Mouse (Mus musculus) stomach, embryonic 14.5 days (tissue): Measurements from ENCODE around the gene Ccl25. TPM values are rescaled to one million over a fixed set of nuclear protein-coding genes. Genes with fewer than 3 reads are reported as not detected.
"Not testable (repeated sequence)": the region's sequence is repeated elsewhere in the genome, so short reads cannot be mapped to it uniquely, and the experiment has no call there.

Source experiments
- ATAC-seq: fragments of 200-750 bp; cut with Nextera tagmentation; 2 replicates; pipeline ENCODE4 v1.8.0; 2017; ENCODE audit warnings: low read depth, moderate TSS enrichment; ENCODE audit not compliant: insufficient number of reproducible peaks, insufficient read depth, low FRiP score
- H3K27ac ChIP-seq: fragments of 300-500 bp; sonication (generic); 2 replicates; pipeline ENCODE4 v1.5.1; 2014; ENCODE audit warnings: mild to moderate bottlenecking, low read length, moderate library complexity, mixed read lengths
- H3K27me3 ChIP-seq: fragments of 300-500 bp; sonication (generic); 2 replicates; pipeline ENCODE4 v1.6.1; 2014; ENCODE audit warnings: low read length, control low read depth, mixed read lengths; ENCODE audit not compliant: control insufficient read depth, insufficient read depth
- H3K36me3 ChIP-seq: fragments of 300-500 bp; sonication (generic); 2 replicates; pipeline ENCODE4 v1.6.1; 2014; ENCODE audit warnings: mild to moderate bottlenecking, control low read depth, low read length, moderate library complexity, mixed read lengths; ENCODE audit not compliant: control insufficient read depth, insufficient read depth
- H3K4me1 ChIP-seq: fragments of 300-500 bp; sonication (generic); 2 replicates; pipeline ENCODE4 v1.6.1; 2014; ENCODE audit warnings: low read length, control low read depth, mixed read lengths; ENCODE audit not compliant: control insufficient read depth, insufficient read depth
- H3K4me2 ChIP-seq: fragments of 300-500 bp; sonication (generic); replicated peaks from 2 replicates; pipeline ENCODE4 v1.6.1; 2014; ENCODE audit warnings: low read depth, low read length, control low read depth
- H3K4me3 ChIP-seq: fragments of 300-500 bp; sonication (generic); 2 replicates; pipeline ENCODE4 v1.5.1; 2014; ENCODE audit warnings: low read depth, low read length, control low read depth
- H3K9ac ChIP-seq: fragments of 300-500 bp; sonication (generic); replicated peaks from 2 replicates; pipeline ENCODE4 v1.6.1; 2014; ENCODE audit warnings: low read depth, mild to moderate bottlenecking, control low read depth, low read length, moderate library complexity, mixed read lengths
- H3K9me3 ChIP-seq: fragments of 300-500 bp; sonication (generic); 2 replicates; pipeline ENCODE4 v1.6.1; 2016; ENCODE audit warnings: low read depth, low read length, control low read depth; ENCODE audit not compliant: control insufficient read depth
- WGBS: fragments of 180-500 bp; shearing (Covaris S2); extraction: QIAGEN DNeasy Blood & Tissue Kit; methylation state at CpG from one replicate; pipeline ENCODE4 v1.1.7; 2014; 5-methylcytosine and 5-hydroxymethylcytosine counted together
- polyA plus RNA-seq: library from polyadenylated mRNA; unstranded; fragments of >200 nt; fragmentation: Nextera tagmentation; extraction: Ambion mirVana; gene quantifications from 2 replicates; pipeline ENCODE4 v1.2.1, GENCODE M21; 2014

The Ccl25 gene
- polyA plus RNA-seq, 1 experiment from 2014 or later = 17.2 TPM

DNA sequence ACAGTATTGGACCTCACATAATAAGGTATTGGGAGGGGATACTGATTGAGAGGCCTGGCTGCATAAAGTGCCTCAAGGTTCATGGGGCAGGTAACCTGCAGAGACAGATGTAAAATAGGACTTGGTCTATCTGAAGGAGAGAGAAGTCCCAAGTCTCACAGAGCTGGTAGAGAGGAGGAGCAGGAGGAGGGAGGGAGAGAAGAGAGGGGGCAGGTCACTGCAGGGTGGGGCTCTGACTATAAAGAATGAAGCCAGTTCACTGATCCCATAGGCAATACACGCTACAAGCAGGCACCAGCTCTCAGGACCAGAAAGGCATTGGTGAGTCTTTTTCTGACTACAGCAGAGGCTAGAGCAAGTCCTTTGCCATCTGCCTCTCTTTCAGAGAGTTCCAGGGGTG is 24.3 kb downstream of the Ccl25 start:
- Histone ChIP-seq H3K27me3 (no peaks in the 10 kb centered on the region), H3K27ac (no peak overlapping the region), H3K4me2 (no peak overlapping the region), H3K4me3 (no peak overlapping the region), H3K4me1 (no peaks in the 10 kb centered on the region), H3K9ac (no peak overlapping the region), H3K9me3 (no peaks in the 10 kb centered on the region), H3K36me3 (no peaks in the 10 kb centered on the region)
- ATAC-seq = no peak
- WGBS = 79% methylated on average over 1 of the region's 1 CpGs

DNA sequence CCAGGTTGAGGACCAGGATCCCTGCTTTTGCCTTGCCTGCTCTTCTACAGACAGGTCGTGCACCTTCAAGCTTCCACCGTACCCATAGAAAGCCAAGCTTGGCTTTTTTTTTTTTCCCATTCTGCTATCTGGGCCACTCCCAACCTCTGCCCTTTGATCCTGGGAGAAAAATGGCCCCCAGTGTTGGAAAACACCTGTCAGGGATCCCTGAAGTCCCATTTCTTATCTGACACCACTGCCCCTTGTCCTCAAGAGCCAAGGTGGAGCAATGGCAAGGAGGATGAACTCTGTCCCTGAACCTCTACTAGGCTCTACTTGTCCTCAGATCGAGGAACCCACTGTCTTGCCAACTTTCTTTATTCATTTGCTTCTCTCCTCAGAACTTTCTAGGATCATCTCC is 25.6 kb downstream of the Ccl25 start:
- no peaks in the 10 kb centered on the region for H3K36me3 ChIP-seq
- WGBS = 83% methylated on average over 3 of the region's 3 CpGs
- ATAC-seq = no peak

DNA sequence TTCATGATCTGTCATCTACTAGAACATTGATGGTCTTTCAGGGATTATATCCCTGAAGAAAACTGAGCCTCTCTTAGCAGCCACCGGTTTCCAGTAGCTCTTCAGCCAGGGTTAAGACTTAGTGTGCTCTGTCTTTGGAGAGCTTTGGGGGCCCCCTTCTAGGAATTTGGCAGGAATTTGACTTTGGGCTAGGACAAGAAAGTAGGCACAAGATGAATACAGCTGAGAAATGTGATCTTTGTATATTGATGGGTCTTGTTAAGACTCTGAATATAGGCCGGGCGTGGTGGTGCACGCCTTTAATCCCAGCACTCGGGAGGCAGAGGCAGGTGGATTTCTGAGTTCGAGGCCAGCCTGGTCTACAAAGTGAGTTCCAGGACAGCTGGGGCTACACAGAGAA is 27.6 kb downstream of the Ccl25 start:
- not testable (repeated sequence) for H3K4me2 ChIP-seq, H3K4me1 ChIP-seq, H3K36me3 ChIP-seq, H3K27ac ChIP-seq, H3K27me3 ChIP-seq, H3K9ac ChIP-seq, H3K4me3 ChIP-seq, H3K9me3 ChIP-seq, ATAC-seq
- WGBS = 95% methylated on average over 6 of the region's 6 CpGs

More for the DNA sequence above, 25.6 kb downstream of the Ccl25 start:
- Histone ChIP-seq H3K4me3 (no peak overlapping the region), H3K27ac (no peak overlapping the region), H3K9ac (no peak overlapping the region), H3K4me1 (no peaks in the 10 kb centered on the region), H3K27me3 (no peaks in the 10 kb centered on the region), H3K4me2 (no peak overlapping the region), H3K9me3 (no peaks in the 10 kb centered on the region)

DNA sequence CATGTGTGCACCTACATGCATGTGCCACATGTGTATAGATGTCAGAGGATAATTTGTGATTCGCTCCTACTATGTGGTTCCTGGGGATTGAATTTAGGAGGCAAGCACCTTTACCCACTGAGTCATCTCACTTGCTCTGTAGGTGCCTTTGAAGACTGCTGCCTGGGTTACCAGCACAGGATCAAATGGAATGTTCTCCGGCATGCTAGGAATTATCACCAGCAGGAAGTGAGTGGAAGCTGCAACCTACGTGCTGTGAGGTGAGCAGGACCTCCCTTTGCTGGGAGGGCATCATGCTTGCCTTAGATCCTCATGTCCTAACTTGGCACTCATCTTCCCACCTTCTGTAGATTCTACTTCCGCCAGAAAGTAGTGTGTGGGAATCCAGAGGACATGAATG is 28.7 kb downstream of the Ccl25 start:
- Histone ChIP-seq H3K4me1 (no peaks in the 10 kb centered on the region), H3K9ac (no peak overlapping the region), H3K36me3 (no peaks in the 10 kb centered on the region), H3K27ac (no peak overlapping the region), H3K9me3 (no peaks in the 10 kb centered on the region), H3K4me3 (no peak overlapping the region), H3K27me3 (no peaks in the 10 kb centered on the region), H3K4me2 (no peak overlapping the region)
- no peak for ATAC-seq
- WGBS = 85% methylated on average over 4 of the region's 4 CpGs

DNA sequence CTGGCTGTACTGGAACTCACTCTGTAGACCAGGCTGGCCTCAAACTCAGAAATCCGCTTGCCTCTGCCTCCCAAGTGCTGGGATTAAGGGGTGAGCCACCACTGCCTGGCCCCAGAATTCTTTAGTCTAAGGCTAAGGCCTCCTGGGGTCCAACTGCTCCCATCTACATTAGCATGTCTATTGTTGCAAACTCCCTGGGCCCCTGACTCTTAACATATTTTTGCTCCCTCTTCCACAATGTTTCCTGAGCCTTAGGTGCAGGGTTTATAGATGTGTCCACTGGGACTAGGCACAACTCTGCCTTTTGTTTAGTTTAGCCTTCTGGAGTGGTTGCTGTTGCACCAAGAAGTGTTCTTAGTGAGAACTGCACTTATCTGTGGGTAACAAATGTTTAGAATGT is 29.5 kb downstream of the Ccl25 start:
- ATAC-seq = no peak
- H3K4me1 ChIP-seq = no peaks in the 10 kb centered on the region
- WGBS = 76% methylated on average over 1 of the region's 1 CpGs

DNA sequence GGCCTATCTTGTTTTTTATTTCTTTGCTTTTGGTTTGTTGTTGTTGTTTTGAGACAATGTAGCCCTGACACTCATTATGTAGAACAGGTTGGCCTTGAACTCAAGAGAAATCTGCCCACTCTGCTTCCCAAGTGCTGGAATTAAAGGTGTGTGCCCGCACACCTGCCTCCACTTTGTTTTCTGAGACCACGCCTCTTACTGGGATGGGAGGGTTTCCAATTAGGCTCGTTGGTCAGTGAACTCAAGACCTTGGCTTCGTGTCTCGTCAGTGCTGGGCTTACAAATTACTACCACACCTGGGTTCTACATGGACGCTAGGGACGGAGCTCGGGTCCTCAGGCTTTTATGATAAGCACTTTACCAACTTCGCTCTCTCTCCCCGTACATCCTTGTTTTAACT is 30.4 kb downstream of the Ccl25 start:
- no peaks in the 10 kb centered on the region for H3K9me3 ChIP-seq
- WGBS = 87% methylated on average over 10 of the region's 10 CpGs
- no peaks in the 10 kb centered on the region for H3K27me3 ChIP-seq
- H3K36me3 ChIP-seq = no peaks in the 10 kb centered on the region
- no peak overlapping the region for H3K4me3 ChIP-seq
- H3K4me1 ChIP-seq = no peaks in the 10 kb centered on the region
- no peak overlapping the region for H3K4me2 ChIP-seq
- H3K27ac ChIP-seq = no peak overlapping the region
- H3K9ac ChIP-seq = no peak overlapping the region
- ATAC-seq = no peak

More for the DNA sequence above, 29.5 kb downstream of the Ccl25 start:
- Histone ChIP-seq H3K9me3 (no peaks in the 10 kb centered on the region), H3K4me2 (no peak overlapping the region), H3K36me3 (no peaks in the 10 kb centered on the region), H3K27ac (no peak overlapping the region), H3K27me3 (no peaks in the 10 kb centered on the region), H3K4me3 (no peak overlapping the region), H3K9ac (no peak overlapping the region)

DNA sequence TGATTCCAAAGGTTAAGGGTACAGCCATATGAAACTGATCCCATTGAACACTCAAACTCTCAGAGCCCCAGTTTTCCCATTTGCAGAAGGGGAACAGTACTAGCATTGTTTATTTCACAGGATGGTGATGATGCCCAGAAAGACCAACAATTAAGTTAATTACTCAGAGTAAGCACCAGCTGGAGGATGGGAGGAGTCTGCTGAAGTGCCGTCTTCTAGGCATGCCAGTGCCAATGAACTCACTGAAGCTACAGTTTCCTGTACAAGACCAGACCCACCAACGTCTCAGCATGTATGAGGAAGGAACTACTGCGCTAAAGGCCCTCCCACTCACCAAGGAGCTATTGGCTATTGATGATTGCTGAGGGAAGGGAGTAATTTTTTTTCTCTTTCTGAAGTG is 34.4 kb downstream of the Ccl25 start:
- Histone ChIP-seq H3K36me3 (no peaks in the 10 kb centered on the region), H3K27ac (no peak overlapping the region), H3K4me1 (no peaks in the 10 kb centered on the region), H3K27me3 (no peaks in the 10 kb centered on the region), H3K9ac (no peak overlapping the region), H3K9me3 (no peaks in the 10 kb centered on the region), H3K4me3 (no peak overlapping the region), H3K4me2 (no peak overlapping the region)
- WGBS = 67% methylated on average over 3 of the region's 3 CpGs
- ATAC-seq = no peak

DNA sequence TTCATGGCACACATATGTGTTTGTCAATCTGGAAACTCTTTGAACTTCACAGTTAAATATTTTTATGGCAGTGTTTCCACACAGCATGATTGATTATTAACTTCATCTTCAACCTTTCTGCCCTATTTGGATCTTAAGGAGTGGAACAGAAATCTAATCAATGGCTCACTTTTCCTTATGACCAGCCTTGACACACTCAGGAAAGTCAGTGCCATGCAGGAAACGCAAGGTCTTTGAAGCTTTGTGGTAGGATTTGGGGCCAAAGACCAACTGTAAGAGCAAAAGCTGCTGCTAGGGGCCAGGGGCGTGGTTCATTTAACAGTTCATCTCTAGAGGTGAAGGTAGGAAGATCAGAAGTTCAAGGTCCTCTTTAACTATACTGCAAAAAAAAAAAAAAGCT is 35.9 kb downstream of the Ccl25 start:
- H3K27ac ChIP-seq = no peak overlapping the region
- WGBS = 69% methylated on average over 2 of the region's 2 CpGs
- no peak overlapping the region for H3K9ac ChIP-seq
- H3K4me3 ChIP-seq = no peak overlapping the region
- no peak for ATAC-seq
- H3K9me3 ChIP-seq = no peaks in the 10 kb centered on the region
- no peak overlapping the region for H3K4me2 ChIP-seq
- H3K4me1 ChIP-seq = no peaks in the 10 kb centered on the region
- H3K36me3 ChIP-seq = no peaks in the 10 kb centered on the region
- no peaks in the 10 kb centered on the region for H3K27me3 ChIP-seq

DNA sequence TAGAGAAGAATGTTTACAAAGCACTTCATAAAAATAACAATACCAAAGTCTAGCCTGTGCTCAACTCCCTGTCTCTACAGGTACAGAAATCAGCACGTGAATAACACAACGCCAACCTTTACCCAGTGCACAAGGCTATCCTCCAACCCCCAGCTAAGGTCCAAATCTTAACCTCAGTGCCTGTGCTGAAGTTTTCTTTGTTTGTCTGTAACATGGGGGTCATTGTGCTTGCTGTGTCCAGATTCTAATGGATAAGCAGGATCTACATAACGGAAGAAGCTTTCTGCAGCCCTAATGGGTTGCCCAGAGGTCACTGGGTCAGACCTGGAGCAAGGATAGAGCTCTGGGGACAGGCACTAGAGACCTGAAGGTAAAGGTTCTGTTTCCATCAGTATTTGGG is 41.2 kb downstream of the Ccl25 start:
- Histone ChIP-seq H3K9me3 (no peaks in the 10 kb centered on the region), H3K36me3 (no peaks in the 10 kb centered on the region), H3K27ac (no peak overlapping the region), H3K4me3 (no peak overlapping the region), H3K9ac (no peak overlapping the region), H3K4me2 (no peak overlapping the region), H3K27me3 (no peaks in the 10 kb centered on the region), H3K4me1 (no peaks in the 10 kb centered on the region)
- ATAC-seq = no peak
- 84% methylated on average over 3 of the region's 3 CpGs for WGBS
